Mouse (Mus musculus) gonadal fat pad, adult 2 months (tissue): ENCODE measurements around the gene Cngb1. TPM values are rescaled to one million over a fixed set of nuclear protein-coding genes. Genes with fewer than 3 reads are reported as not detected.

Experiments
- DNase-seq: peaks from one replicate; pipeline ENCODE4 v3.0.0-alpha.2; 2012; ENCODE audit warnings: low read depth
- polyA plus RNA-seq: library from polyadenylated mRNA; depleted of rRNA; stranded (reverse); fragments of >200 nt; gene quantifications from 2 replicates; pipeline ENCODE4 v1.2.3, GENCODE M21; 2012; rRNA removed

The Cngb1 gene
- 0.99 and 1.3 TPM in 2 replicates for polyA plus RNA-seq

DNA sequence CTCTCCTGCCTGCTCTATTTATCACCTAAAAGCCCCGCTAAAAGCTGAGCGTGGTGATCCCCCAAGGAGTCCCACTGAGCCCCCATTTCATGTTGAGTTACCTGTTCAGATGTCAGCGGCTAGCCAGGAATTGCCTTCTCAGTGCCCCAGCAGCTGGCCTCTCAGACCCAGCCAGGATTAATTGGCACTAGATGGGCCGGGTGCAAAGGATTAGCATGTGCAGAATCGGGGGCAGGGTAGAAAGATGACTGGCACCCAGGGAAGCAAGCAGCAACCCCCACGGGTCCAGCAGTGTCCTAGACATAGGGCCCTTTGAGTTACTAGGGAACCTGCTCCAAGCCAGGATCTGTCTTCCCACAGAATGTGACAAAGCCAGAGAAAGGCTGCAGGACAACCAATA, at the start of gene Cngb1:
Gene Cngb1, minus strand, starts transcription at position 155 of the 400 bp plus-strand sequence.
- DNase-seq = no peak

DNA sequence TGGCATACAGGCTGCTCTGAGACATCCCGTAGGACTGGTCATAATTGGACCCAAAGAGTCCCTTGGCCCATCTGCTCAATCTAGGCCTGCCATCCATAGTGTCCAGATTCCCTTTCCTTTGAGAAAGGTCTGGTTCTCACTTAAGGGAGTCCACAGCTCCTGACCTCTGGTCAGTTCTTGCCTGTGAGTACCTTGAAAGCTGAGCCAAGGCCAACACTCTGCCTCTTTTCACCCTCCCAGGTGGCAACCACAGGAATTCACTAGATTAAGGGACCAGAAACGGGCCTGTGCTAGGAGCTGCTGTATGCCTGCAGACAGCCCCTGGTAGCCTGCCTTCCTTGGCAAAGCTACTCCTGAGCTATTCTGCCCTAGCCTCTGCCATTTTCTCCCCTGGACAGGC, 48.2 kb upstream of the Cngb1 start:
- DNase-seq = no peak

DNA sequence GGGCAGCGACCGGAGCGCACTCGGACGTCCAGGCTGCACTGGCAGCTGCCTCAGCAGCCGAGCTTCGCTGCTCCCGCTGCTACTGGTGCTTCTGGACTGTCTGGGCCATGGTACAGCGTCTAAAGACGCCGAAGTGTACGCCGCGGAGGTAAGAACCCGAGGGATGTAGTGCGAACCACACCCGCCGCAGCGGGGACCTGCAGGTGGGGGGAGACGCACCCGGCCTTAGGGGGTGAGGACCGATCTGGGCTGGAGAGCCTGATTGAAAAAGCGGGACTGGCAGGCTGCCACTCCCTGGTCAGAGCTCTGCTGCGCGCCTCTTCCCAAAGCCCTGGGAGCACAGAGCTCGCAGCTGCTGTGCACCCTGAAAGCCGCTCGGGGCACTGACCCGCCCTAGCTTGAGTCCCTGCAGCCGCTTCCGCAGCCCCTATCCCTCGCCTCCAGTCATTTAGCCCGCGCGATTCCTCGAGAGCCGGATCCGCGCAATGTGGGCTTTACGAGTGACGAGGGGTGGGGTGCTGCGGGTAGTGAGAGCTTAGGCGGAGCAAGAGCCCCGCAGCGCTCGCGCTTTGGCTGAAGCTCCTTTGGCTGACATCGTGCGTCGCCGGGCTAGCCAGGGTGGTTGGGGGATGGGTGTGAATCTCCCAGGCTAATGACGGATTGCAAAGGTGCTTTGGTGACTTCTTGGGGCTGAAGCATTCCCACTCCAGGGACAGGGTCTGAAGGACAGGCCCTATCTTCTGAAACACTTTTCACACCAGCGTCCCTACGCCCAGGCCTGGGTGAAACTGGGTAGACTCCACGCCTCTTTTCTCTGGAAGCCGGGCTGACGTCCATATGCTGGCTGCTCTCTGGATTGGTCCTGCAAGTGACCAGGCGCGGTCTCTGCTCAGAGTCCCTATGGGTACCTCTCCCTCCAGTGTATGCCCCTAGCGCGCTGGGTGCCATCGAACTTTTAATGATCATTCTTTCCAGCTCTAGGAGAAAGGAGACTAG, 46.8 kb upstream of the Cngb1 start:
- no peak for DNase-seq

DNA sequence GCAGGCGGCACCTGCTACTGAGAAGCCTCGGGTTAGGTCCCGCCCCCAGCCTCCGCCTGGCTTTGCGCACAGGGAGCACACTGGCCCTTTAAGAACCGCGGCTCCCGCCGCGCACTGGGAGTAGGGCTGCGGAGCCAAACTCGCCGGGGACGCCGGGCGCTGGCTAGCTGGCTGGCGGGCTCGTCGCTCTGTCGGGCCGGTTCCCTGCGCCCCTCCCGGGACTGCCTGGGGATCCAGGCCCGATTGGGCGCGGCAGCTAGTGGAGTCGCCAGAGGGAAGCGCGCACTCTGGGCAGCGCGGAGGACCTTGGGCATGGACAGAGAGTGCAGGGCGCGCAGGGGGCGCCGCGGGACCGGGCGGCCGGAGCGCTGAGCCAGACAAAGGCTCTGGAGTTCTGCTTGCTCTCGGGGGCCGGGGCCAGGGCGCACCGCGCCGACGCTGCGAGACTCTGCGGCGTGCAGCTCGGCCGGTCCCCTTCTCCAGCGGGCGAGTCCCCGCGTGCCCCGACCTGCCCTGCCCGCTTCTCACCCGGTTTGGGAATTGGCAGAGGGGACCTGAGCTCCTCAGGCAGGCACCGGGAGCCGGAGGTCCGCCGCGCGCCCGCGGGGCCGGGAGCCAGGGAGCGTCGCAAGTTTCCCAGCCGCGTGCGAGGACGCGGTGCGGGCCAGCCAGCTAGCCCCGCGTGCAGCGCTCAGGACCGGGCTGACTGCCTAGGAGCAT, 45.9 kb upstream of the Cngb1 start, which contains the start of gene Mmp15:
Gene Mmp15, plus strand, starts transcription at position 118 of the 720 bp plus-strand sequence.
- no peak for DNase-seq

DNA sequence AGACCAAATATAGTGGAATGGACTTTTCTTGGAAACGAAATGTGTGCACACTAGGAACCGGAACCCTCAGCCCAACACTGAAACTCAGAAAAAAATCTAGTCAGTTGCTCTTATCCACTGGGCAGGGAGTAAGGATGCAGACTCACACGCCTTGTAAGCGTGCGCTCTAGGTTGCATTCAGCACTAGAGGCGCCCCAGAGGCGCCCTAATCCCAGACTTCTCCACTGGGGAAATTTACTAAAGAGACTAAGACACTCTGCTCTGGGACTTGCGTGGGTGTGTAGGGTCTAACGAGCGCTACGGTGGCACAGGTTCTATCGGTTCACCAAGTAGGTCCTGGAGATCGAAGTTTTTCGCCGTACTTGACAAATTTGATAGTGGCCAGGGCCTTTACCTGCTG, 45.1 kb upstream of the Cngb1 start:
- DNase-seq = no peak

DNA sequence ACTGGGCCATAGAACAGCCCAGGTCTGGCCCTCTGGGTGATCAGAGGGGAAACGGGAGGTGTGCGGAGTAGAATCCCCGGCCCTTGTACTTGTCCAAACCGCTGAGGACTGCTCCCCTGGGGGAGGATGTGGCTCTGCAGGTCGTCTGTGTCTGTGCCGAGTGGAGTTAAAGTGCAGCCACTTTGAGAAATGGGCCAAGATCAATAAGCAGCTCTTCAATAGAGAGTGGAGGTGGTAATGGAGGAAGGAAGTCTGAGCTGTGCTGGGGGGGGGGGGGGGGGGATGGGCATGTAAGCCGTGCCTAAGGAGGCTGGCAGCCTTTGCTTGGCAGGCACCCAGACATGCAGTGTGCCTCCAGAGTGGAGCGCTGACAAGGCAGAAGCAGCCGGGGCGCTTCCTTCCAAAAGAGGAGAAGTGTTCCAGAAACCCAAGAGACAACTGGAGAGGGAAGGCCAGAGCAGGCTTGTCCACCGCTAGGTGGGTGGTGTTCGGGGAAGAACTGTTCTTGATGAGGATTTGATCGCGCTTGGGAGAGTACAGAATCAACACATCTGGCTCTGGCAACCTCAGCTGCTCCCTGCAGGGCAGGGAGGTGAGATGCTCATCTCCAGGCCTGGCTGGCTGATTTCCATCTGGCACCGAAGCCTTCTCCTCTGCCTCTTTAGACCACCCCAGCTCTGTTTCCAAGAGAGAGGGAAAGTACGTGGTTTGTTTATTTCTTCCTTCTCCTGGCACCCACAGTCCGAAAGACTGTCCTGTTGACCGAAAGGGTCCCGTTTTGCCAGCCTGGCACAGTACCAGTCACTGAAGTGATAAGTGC, 42.6 kb upstream of the Cngb1 start:
- DNase-seq = no peak

DNA sequence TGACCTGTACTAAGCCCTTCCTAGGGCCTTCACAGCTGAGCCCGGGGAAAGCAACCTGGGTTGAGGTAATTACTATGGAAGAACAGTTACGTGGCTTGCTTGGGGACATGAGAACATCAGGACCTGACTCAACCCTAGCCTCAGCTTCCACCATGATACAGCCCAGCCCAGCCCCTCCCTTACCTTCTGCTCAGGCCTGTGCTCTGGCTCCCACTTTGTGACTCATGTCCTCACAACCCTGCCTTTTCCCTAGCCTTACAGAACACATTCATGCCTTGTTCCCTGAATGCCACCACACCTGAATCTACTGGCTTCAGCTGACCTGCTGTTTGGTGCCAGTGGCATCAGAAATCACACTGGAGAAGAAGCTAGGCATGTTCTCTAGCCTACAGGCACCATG, 42.0 kb upstream of the Cngb1 start:
- no peak for DNase-seq

DNA sequence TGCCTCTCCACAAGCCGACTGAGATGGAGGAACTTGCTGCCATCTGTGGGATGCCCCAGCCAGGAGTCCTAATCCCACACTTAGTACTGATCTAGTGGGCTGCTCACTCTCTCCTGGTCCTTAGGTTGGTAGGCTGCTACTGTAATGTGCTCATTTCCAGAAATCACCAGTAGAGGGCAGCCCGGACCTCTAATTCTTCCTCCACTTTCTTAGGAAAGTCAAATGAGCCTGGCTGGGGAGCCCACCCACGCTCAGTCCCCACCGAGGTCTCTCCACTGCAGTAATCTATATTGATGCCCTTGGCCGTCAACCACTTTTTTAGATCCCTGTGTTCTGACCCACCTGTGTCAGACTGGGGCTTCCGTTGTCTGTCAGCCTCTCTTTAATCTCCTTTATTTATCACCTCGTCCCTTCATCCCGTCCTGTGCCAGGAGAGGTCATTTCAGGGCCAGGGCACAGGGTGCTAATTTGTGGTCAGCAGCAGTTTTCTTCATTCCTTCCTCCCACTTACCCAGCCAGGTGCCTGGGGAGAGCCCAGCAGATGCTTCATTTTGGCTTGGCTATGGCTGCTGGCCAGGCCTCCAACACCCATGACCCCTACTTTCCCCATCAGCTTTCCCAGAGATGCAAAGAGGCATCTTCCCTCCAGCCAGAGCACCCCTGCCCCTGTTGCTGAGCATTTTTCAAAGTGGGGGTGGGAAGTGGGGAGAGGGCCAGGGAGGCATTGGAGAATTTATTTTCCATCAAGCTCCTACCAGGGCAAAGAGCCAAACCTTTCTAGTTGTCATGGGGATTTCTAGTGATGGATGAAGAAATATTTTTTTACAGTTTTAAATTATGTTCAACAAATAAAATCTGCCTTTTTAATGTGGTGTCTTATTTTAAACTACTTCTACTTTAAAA, 40.5 kb upstream of the Cngb1 start:
- no peak for DNase-seq

DNA sequence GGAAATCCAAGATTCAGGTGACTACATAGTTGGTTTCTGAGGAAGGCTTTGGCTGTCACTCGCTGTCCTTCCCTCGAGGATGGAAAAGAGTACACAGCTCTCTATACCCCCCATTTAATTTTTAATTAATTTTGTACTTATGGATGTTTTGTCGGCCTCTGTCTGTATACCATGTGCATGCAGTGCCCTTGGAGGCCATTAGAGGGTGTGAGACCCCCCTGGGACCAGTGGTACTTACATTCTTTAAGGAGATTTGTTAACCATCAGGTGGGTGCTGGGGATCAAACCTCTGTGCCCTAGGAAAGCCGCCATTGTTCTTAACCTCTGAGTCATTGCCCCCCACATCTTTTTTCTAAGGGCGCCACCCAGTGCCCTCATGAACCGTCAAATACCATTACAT, 38.3 kb upstream of the Cngb1 start:
- no peak for DNase-seq

DNA sequence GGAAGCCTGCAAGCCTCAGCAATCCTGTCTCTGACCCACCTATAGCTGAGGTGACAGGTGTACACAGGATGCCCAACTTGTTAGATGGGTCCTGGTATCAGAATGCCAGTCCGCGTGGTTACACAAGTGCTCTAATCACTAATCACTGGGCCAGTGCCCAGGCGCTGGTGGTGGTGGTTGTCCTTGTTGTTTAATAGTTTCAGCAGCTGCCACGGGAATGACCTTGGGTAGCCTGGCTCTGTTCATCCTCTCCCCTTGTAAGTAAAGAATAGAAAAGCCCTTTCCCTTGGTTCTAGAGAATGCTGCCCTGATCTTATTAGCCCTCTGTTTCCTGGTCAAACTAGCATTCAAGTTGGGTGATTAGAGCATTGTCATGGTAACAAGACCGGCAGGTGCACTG, 35.3 kb upstream of the Cngb1 start:
- DNase-seq = no peak

DNA sequence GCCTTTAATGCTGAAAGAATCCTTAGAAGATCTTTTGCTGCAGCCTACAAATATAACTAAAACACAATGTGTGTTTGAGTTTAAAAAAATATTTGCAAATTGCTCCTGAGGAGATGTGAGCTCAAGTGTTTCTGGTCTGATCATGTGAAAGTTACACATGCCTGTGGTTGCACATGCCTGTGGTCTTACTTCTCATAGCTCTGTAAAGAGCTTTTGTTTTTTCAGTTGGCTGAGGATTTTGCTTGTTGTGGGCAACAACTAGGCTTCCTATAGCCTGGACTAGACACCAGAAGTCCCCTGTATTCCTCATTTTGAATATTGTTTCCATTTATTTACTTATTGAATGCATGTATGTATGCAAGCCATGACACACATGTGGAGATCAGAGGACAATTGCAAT, 30.0 kb upstream of the Cngb1 start:
- DNase-seq = no peak

DNA sequence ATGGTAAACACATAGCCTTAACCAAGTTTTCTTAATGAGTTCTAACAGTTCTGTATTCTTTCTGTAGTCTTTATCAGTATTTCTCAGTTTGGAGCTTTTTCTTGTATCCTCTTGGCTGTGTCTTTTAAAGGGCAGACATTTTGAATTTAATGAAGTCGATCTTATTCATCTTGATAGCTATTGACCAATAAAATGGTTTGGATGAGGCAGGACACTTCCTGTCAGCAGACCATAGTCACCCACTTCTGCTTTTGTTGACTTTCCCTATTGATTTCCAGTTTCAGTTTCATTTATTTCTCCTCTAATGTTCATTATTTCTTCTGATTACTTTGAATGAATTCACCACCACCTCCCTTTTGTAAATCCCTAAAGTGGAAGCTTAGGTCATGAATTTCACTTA, 29.3 kb upstream of the Cngb1 start:
- no peak for DNase-seq

DNA sequence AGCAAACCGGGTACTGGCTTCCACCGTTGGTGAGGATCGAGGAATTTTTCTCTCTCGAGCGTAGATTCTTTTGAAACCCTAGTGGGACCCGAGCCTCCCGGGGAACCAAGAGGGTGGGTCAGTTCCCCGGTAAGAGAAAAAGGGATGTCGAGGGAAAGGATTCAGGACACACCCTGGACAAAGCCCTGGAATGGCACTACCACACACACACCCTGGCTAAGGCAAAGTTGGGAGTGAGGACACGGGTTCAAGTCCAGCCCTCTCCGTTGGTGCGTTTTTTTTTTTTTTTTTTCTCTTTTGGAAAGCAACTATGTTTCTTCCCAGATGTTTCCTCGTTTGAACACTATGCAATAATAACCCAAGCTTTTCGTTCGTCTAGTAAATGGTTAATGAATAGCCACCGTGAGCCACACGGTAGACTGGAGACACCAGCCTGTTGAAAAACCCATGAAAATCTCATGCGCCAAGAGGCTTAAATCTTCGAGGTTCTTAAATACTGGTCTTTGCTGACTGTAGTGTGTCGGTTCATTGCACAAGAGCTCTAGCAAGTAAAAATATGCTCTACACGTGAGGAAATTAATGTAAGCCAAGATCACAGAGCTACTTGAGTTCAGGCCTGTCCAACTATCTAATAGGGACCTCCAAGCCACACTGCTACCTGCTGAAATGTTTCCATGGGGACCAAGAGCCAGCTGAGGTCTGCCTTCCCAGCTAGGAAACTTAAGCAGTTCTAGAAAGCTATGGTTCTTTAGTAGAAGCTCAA, 26.2 kb upstream of the Cngb1 start:
- no peak for DNase-seq

DNA sequence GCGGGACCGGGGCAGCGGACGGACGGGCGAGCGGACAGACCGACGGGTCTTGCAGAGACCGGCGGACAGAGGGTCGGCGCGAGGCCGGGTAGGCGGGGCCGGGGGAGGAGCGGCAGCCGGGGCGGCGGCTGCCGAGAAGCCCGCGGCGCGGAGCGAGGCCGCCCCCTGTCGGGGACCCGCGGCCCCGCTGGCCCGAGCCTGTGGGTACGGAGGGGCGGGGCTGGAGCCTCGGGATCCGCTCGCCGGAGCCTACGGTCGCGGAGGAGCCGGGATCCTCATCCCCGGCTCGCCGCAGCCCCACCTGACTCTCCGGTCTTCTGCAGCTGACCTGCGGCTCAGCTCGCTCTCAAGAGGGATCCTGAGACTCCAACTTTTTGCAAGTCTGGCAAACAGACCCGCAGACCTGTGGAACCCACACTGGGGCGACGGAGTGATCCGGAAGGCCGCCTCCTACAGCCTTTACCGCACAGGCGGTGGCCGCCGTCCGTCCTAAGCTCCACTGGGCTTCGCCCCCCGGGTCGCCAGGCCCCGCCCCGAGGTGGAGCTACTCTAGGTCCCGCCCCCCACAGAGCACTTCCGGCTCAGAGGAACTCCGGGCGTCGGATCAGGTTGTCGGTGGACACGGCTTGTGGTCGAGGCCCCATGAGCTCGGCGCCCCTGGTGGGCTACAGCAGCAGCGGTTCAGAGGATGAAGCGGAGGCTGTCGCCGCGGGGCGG, 25.5 kb upstream of the Cngb1 start, which contains the start of the genes Zfp319 and Usb1:
Gene Zfp319, minus strand, starts transcription at position 231 of the 717 bp plus-strand sequence.
Gene Usb1, plus strand, starts transcription at position 565 of the 717 bp plus-strand sequence.
- DNase-seq = no peak

DNA sequence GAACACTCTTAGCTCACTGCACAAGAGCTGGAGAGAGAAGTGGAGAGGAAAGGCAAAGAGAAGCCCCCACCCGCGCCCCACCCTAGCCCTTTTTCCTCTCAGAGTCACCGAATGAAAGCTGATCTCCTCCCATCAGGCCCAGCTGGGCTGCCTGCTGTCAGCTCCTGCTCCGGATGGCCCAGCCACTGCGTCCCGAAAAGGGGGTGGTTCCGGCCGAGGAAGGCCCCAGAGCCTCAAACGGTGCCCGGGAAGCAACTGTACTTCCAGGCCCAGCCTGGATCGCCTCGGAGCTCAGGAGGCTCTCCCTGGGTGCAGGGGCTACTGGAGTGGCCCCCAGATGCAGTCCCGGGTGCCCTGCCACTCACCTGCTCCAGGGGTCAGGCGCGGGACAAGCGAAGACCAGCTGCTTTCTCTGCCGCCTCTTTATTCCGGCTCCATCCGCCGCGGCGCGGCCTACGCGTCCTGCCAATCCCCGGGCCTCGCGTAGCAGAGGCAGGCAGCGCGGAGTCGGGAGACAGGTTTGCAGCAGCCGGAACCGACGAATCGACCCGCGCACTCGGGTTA, 24.9 kb upstream of the Cngb1 start:
- DNase-seq = no peak

DNA sequence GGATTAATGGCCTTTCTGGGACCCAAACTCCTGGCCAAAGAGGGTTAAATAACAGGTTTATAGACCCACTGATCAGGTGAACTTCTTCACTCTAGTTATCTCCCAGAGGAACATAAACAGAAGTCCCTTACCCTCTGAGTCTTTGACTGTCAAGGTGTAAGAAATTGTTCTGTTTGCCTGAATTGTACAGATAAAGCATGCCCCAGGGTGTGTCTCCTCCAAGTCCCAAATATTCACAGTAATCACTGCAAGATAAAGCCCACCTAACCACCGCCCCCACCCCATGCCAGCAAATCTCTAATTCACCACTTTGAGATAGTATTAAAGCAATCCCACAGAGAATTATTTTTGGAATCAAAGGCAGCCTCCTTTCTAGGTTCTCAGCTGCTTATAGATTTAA, 24.0 kb upstream of the Cngb1 start:
- no peak for DNase-seq

DNA sequence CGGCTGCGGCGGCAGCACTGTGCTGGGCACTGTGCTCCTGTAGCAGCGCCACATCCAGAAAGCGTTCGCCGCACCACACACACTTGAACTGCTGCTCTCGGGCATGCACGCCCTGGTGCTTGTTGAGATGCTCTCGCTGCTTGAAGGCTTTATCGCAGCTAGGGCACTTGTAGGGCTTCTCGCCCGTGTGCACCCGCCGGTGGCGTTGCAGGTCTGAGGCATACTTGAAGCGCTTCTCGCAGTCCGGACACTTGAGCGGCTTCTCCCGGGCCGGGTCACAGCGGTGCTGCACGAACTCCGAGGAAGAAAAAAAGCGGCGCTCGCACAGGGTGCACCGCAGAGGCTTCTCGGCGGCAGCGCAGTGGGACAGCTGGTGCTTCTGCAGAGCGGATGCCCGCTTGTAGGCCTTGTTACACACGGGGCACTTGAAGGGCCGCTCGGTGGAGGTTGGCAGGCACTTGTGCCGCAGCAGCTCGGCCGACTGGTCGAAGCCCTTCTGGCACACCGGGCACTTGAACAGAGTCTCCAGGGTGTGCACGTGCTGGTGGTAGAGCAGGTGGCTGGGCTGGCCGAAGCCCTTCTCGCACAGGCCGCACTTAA, 21.6 kb upstream of the Cngb1 start:
- no peak for DNase-seq

DNA sequence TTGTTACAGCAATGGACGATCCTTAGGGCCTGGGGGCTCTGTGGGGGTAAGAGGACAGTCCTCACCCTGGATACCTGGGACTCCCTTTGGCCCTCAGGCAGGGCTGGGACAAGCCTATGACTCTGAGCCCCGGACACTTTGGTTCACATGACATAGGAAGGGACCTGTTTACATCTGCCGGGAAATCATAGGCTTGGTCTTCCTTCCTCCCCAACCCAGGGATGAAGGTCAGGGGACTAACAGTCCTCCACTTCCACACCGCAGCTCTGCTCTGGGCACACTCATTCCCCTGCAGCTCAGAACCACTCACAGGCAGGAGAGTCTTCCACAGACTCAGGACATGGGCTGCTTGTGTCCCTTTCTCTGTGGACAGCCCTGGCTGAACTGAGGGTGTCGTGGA, 20.4 kb upstream of the Cngb1 start:
- DNase-seq = no peak

DNA sequence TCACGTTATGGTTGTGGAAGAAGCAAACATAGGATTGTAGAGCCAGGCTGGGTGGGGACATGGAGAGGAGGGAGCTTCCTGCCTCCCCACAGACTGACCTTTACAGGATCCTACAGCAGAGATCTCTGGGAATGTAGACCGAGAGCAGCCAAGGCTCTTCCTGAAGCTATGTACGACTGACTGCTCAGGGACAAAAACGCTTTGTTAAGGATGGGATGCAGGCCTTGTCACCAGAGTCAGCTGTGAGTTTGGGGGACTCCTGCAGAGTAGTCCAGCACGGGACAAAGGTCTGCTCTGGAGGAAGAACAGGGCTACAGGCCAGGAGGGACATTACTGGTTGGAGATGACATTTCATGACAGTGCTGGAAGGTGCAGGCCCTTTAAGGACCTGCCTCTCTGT, 18.3 kb upstream of the Cngb1 start:
- DNase-seq = no peak
